Mouse (Mus musculus) embryonic fibroblast, embryonic 13.5 days (primary cell): ENCODE measurements around the gene Xiap.

Experiments used
- CTCF ChIP-seq: IDR thresholded peaks from 2 replicates; pipeline ENCODE4 v1.5.1; 2011; ENCODE audit warnings: mild to moderate bottlenecking, control low read depth, low read length, moderate library complexity, borderline replicate concordance; ENCODE audit not compliant: insufficient read depth
- POLR2A ChIP-seq: IDR thresholded peaks from 2 replicates; pipeline ENCODE4 v1.6.1; 2011; ENCODE audit warnings: low read depth, mild to moderate bottlenecking, control low read depth, low read length, moderate library complexity

DNA sequence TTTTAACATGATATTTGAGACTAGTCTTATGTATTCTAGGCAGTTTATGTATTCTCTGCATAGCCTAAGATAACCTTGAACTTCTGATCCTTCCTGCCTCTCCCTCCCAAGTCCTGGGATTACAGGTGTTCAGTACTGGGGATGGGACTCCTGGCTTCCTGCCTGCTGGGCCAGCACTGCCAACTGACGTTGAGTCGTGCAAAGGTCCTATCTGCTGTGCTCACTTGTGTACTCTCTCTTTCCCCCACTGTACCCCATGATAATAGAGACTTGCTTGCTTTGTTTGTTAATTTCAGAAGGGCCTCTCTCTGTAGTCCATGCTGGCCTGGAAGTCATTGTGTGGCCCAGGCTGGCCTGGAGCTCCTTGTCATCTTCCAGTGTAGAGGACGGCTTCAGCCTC lies 45.7 kb upstream of the Xiap start:
- TF ChIP-seq CTCF, result no peak
- no peak for TF ChIP-seq POLR2A
